Mouse (Mus musculus) neural tube, embryonic 11.5 days (tissue): ENCODE data around the gene Col9a1. TPM values are rescaled to one million over a fixed set of nuclear protein-coding genes. Genes with fewer than 3 reads are reported as not detected.

Experiments used
- ATAC-seq: fragments of 200-750 bp; cut with Nextera tagmentation; 2 replicates; pipeline ENCODE4 v1.8.0; 2017; ENCODE audit warnings: moderate number of reproducible peaks, mild to moderate bottlenecking, moderate TSS enrichment, moderate library complexity; ENCODE audit not compliant: insufficient read depth, low FRiP score, low TSS enrichment
- DNase-seq: peaks from one replicate; pipeline ENCODE4 v3.0.0-alpha.2; 2015; ENCODE audit warnings: low spot score
- H3K27ac ChIP-seq: fragments of 300-500 bp; sonication (generic); 2 replicates; pipeline ENCODE4 v1.5.1; 2014; ENCODE audit warnings: low read depth, mild to moderate bottlenecking, low read length
- H3K27me3 ChIP-seq: fragments of 300-500 bp; sonication (generic); 2 replicates; pipeline ENCODE4 v1.6.1; 2014; ENCODE audit warnings: mild to moderate bottlenecking, low read length, mixed read lengths; ENCODE audit not compliant: control insufficient read depth, insufficient read depth
- H3K36me3 ChIP-seq: fragments of 300-500 bp; sonication (generic); 2 replicates; pipeline ENCODE4 v1.6.1; 2014; ENCODE audit warnings: mild to moderate bottlenecking, low read length, moderate library complexity, mixed read lengths; ENCODE audit not compliant: control insufficient read depth, insufficient read depth
- H3K4me1 ChIP-seq: fragments of 300-500 bp; sonication (generic); 2 replicates; pipeline ENCODE4 v1.6.1; 2014; ENCODE audit warnings: low read length, mixed read lengths; ENCODE audit not compliant: control insufficient read depth, insufficient read depth
- H3K4me2 ChIP-seq: fragments of 300-500 bp; sonication (generic); 2 replicates; pipeline ENCODE4 v1.6.1; 2014; ENCODE audit warnings: low read depth, mild to moderate bottlenecking, moderate library complexity
- H3K4me3 ChIP-seq: fragments of 300-500 bp; sonication (generic); 2 replicates; pipeline ENCODE4 v1.5.1; 2014; ENCODE audit warnings: low read depth, low read length
- H3K9ac ChIP-seq: fragments of 300-500 bp; sonication (generic); 2 replicates; pipeline ENCODE4 v1.6.1; 2014; ENCODE audit warnings: mild to moderate bottlenecking, low read length
- H3K9me3 ChIP-seq: fragments of 300-500 bp; sonication (generic); 2 replicates; pipeline ENCODE4 v1.6.1; 2016; ENCODE audit warnings: low read length; ENCODE audit not compliant: control insufficient read depth
- WGBS: fragments of 180-500 bp; shearing (Covaris S2); extraction: QIAGEN DNeasy Blood & Tissue Kit; methylation state at CpG from one replicate; pipeline ENCODE4 v1.1.7; 2014; 5-methylcytosine and 5-hydroxymethylcytosine counted together
- polyA plus RNA-seq: library from polyadenylated mRNA; unstranded; fragments of >200 nt; fragmentation: Nextera tagmentation; extraction: Ambion mirVana; gene quantifications from 2 replicates; pipeline ENCODE4 v1.2.1, GENCODE M21; 2014

Gene Col9a1
- polyA plus RNA-seq, 1 experiment from 2014 or later, result 40.2 TPM

DNA sequence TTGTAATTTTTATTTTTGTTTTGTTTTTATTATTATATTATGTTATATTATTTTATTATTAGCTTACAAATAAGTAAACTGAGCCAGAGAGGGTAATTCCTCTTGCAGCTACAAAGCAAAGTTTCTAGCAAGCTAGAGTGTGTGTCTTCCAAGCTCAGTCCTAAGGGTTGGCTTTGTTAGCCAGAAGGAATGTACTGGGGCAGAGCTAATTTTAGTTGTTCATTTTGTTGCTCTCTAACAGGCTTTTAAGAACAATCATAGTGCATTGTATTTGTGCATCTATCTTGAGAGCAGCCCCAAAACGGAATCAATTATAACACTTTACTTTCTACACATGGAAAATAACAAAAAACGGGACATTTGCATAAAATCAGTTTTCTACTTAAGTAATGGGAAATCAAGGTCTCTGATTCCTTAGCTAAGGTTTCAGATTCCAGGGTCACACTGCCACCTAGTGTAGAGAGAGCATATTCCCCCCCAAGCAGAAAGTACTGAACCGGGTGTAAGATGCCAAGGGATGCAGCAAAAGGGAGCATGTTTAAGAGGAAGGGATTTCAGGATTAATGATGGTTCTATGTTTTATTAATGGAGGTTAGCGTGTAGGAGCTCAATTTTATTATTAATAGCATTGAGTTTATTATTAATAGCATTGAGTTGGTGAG is 6.1 kb upstream of the Col9a1 start:
- Histone ChIP-seq H3K27me3 (no peaks in the 10 kb centered on the region), H3K9me3 (no peaks in the 10 kb centered on the region), H3K9ac (no peak overlapping the region), H3K4me2 (no peak overlapping the region), H3K36me3 (no peaks in the 10 kb centered on the region), H3K4me3 (no peak overlapping the region), H3K4me1 (no peaks in the 10 kb centered on the region), H3K27ac (no peak overlapping the region)
- ATAC-seq, result peak; percentile 60; the same call in 1 of the 2 replicates
- peak; percentile 65 for DNase-seq
- 4% methylated on average over 4 of the region's 4 CpGs for WGBS

DNA sequence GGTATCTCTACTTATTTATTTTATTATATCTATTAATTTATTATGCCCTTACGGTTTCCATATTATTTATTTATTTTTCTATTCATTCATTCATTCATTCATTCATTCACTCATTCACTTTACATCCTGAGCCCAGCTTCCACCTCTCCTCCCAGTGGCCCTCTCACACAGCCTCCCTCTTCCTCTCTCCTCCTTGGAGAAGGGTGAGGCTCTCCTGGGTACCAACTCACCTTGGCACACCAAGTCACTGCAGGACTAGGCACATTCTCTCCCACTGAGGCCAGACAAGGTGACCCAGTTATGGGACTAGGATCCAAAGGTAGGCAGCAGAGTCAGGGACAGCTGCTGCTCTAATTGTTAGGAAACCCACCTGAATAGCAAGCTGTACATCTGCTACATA is 5.5 kb upstream of the Col9a1 start:
- no peaks in the 10 kb centered on the region for H3K36me3 ChIP-seq
- no peak overlapping the region for H3K9ac ChIP-seq
- no peaks in the 10 kb centered on the region for H3K27me3 ChIP-seq
- no peak overlapping the region for H3K4me3 ChIP-seq
- H3K27ac ChIP-seq, result no peak overlapping the region
- peak; percentile 45; the same call in 1 of the 2 replicates for ATAC-seq
- no peak for DNase-seq
- H3K4me1 ChIP-seq, result no peaks in the 10 kb centered on the region
- H3K4me2 ChIP-seq, result no peak overlapping the region
- 61% methylated on average over 1 of the region's 1 CpGs for WGBS
- no peaks in the 10 kb centered on the region for H3K9me3 ChIP-seq

DNA sequence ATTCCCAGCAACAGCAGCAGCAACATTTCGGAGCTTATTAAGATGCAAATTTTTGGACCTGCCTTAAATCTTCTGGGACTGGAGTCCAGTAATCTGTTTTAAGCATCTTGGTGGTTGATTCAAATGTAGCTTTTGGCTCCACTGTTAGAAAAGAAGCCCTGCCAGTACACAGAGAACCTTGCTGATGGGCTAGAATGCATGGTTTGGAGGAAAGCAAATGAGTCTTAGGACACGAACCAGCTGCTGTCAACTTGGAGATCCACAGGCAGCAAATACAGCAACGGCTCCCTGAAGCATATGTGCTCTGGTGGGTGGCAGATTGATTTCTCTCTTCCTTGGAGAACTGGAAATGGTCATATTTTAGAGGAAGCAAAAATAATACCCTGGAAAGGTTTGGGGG is 4.8 kb upstream of the Col9a1 start:
- H3K27me3 ChIP-seq, result no peaks in the 10 kb centered on the region
- H3K9ac ChIP-seq, result no peak overlapping the region
- H3K4me2 ChIP-seq, result no peak overlapping the region
- no peak overlapping the region for H3K4me3 ChIP-seq
- no peak overlapping the region for H3K27ac ChIP-seq
- WGBS, result 65% methylated on average over 3 of the region's 3 CpGs
- no peak for DNase-seq
- no peaks in the 10 kb centered on the region for H3K9me3 ChIP-seq
- ATAC-seq, result no peak
- no peaks in the 10 kb centered on the region for H3K4me1 ChIP-seq
- H3K36me3 ChIP-seq, result no peaks in the 10 kb centered on the region

DNA sequence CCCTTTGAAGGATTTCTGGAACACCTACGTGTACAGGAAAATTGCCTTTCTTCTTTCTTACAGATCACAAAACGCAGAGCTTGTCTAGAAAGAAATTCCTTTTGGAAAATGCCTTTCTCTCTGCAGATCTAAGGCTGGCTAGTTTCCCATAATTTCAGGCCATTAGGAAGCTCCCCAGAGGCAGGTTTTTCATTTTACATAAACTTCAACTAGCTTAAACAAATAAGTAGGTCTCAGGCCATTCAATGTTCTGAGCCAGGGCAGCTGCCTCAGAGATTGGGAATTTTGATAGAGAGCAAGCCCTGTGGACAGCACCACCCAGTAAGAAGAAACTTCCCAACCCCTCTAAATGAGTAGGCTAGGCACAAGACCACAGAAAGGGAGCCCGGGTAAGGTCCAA is 1.6 kb upstream of the Col9a1 start:
- Histone ChIP-seq H3K9me3 (no peaks in the 10 kb centered on the region), H3K4me2 (no peak overlapping the region), H3K27me3 (no peaks in the 10 kb centered on the region), H3K9ac (no peak overlapping the region), H3K4me3 (no peak overlapping the region), H3K36me3 (no peaks in the 10 kb centered on the region), H3K4me1 (no peaks in the 10 kb centered on the region), H3K27ac (no peak overlapping the region)
- DNase-seq (no peak), ATAC-seq (no peak)
- WGBS, result 75% methylated on average over 3 of the region's 3 CpGs

DNA sequence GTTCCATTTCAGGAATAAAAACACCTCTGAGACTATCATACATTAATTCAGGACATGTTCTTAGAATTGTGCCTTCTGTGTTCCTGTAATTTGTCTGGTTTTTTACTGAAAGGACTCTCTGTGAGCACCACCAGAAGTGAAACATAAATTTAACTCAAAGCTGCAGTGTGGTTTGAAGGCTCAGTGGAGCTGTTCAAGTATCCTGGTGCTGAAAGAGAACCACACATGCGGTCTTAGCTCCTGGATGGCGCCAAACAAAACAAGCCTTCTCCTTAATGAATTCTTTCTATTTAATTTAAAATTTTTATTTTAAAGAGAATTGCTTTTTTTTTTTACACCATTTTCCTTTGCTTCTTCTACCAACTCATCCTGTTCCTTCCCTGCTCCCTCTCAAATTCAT is 2.4 kb downstream of the Col9a1 start:
- Histone ChIP-seq H3K36me3 (no peaks in the 10 kb centered on the region), H3K4me2 (no peak overlapping the region), H3K4me1 (no peaks in the 10 kb centered on the region), H3K9me3 (no peaks in the 10 kb centered on the region), H3K27me3 (no peaks in the 10 kb centered on the region), H3K9ac (no peak overlapping the region), H3K4me3 (no peak overlapping the region), H3K27ac (no peak overlapping the region)
- ATAC-seq (no peak), DNase-seq (no peak)
- WGBS, result 77% methylated on average over 2 of the region's 2 CpGs

DNA sequence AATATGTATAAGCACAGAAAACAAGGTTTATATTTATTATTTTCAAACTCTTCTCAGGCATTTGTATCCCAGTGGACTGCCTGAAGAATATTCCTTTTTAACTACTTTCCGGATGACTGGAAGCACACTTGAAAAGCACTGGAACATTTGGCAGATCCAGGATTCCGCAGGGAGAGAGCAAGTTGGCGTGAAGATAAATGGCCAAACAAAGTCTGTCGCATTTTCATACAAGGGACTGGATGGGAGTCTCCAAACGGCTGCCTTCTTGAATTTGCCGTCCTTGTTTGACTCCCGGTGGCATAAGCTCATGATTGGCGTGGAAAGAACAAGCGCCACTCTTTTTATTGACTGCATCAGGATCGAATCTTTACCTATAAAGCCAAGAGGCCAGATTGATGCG is 7.6 kb downstream of the Col9a1 start:
- no peak for DNase-seq
- no peak for ATAC-seq
- no peaks in the 10 kb centered on the region for H3K9me3 ChIP-seq

DNA sequence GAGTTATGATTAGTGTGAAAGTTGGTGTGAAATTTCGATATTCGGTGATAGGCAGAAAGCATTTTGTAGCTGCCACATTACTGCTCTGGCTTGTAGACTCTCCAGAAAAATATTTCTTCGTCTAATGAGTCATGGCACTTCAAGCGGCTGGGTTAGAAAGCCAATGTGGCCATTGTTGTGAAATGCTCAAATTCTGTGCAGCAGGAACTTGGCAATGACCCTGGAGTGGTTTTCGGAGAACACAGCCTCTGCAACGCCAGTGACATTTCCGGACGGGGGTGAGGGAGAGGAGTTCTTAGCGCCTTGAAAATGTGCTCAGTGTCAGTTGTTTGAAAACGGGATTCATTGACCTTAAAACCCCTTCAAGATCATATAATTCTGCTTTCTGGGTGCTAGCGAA is 9.6 kb downstream of the Col9a1 start:
- H3K4me3 ChIP-seq, result no peak overlapping the region
- no peaks in the 10 kb centered on the region for H3K27me3 ChIP-seq
- no peak for DNase-seq
- H3K9me3 ChIP-seq, result no peaks in the 10 kb centered on the region
- no peak overlapping the region for H3K9ac ChIP-seq
- ATAC-seq, result no peak
- H3K27ac ChIP-seq, result no peak overlapping the region
- no peaks in the 10 kb centered on the region for H3K4me1 ChIP-seq
- WGBS, result 88% methylated on average over 11 of the region's 11 CpGs
- H3K4me2 ChIP-seq, result no peak overlapping the region
- H3K36me3 ChIP-seq, result no peaks in the 10 kb centered on the region

More for the DNA sequence above, 7.6 kb downstream of the Col9a1 start:
- Histone ChIP-seq H3K36me3 (no peaks in the 10 kb centered on the region), H3K4me1 (no peaks in the 10 kb centered on the region), H3K4me2 (no peak overlapping the region), H3K4me3 (no peak overlapping the region), H3K27me3 (no peaks in the 10 kb centered on the region), H3K27ac (no peak overlapping the region), H3K9ac (no peak overlapping the region)
- WGBS, result 82% methylated on average over 11 of the region's 11 CpGs

DNA sequence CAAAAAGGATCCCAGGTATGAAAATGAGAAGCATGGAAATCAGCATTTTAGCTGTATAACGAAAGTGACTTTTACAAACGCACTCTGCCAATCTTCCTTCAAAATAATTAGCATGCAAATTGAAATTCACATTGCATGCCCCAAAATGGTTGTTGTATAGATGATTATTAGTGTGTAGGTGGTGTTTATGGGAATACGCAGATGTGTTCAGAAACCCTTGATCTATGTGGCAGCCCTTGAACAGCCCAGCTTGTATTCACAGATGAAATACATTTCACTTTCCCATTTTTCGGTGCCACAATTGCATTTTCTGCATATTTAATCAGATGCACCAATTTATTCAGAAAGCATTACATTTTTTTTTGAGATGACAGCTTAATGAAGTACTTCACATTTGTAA is 14.3 kb downstream of the Col9a1 start:
- WGBS, result 96% methylated on average over 4 of the region's 4 CpGs
- Histone ChIP-seq H3K4me2 (no peak overlapping the region), H3K27me3 (no peaks in the 10 kb centered on the region), H3K36me3 (no peaks in the 10 kb centered on the region), H3K4me1 (no peaks in the 10 kb centered on the region), H3K9me3 (no peaks in the 10 kb centered on the region), H3K4me3 (no peak overlapping the region), H3K27ac (no peak overlapping the region), H3K9ac (no peak overlapping the region)
- no peak for DNase-seq
- no peak for ATAC-seq

DNA sequence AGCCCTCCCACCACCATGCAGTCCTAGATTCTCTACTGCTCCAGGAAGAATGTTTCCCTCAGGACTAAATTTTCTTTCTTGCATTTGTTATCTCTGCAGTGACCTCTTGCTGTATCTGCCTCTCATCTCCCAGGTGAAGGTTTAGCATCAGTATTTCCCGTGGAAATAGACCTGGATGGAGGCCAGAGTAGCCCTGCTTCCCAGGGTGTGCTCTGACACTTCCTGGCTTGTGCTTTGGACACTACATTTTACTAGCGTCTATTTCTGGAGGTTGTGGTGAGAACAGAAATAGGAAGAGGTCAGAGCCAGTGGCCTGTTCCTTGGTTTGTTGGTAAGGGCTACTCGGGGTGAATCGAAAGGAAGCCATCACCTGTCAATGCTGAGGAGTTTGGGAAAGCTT is 16.7 kb downstream of the Col9a1 start:
- Histone ChIP-seq H3K36me3 (no peaks in the 10 kb centered on the region), H3K4me1 (no peaks in the 10 kb centered on the region), H3K4me3 (no peak overlapping the region), H3K27ac (no peak overlapping the region), H3K4me2 (no peak overlapping the region), H3K9me3 (no peaks in the 10 kb centered on the region), H3K27me3 (no peaks in the 10 kb centered on the region), H3K9ac (no peak overlapping the region)
- DNase-seq, result no peak
- WGBS, result 69% methylated on average over 4 of the region's 4 CpGs
- no peak for ATAC-seq
